Mouse (Mus musculus) layer of hippocampus, postnatal 36 days (tissue): ENCODE results near the gene Pdzd7. TPM values are rescaled to one million over a fixed set of nuclear protein-coding genes. Genes with fewer than 3 reads are reported as not detected.

Experiments
- DNase-seq, 2 experiments: peaks; one replicate each; pipeline ENCODE4 v3.0.0; 2022
- total RNA-seq, 2 experiments: library from RNA; stranded (reverse); gene quantifications; 2 replicates each; pipeline ENCODE4 v1.2.3; 2021

The Pdzd7 gene
- total RNA-seq, 2 experiments from 2014 or later: 2.2 to 3.4 TPM

- no peak for DNase-seq
Measured at GRCm38 (mm10) chr19:44983366-44983765, 62.2 kb downstream of the Pdzd7 start.

- DNase-seq: no peak
Measured at GRCm38 (mm10) chr19:44982477-44983115, 62.9 kb downstream of the Pdzd7 start.

GRCm38 (mm10) chr19:44980787-44981186, 64.7 kb downstream of the Pdzd7 start:
- DNase-seq: no peak

GRCm38 (mm10) chr19:44977148-44977547, 68.4 kb downstream of the Pdzd7 start:
- no peak for DNase-seq

Other genes starting within 250 kb of the Pdzd7 start
- gene Slf2, start 114.6 kb downstream of the Pdzd7 start, total RNA-seq: 10 to 100 TPM; 39.5 to 46.2 TPM
- gene Sema4g, start 56.6 kb downstream of the Pdzd7 start, total RNA-seq: 10 to 100 TPM; 23.2 to 23.5 TPM
- 10 to 100 TPM; 15.8 to 16.5 TPM for gene Twnk, start 40.1 kb downstream of the Pdzd7 start, total RNA-seq
- gene Mrpl43, start 39.3 kb downstream of the Pdzd7 start, total RNA-seq: 10 to 100 TPM; 37.6 to 41.8 TPM
- gene Lzts2, start 31.3 kb downstream of the Pdzd7 start, total RNA-seq: 10 to 100 TPM; 25.6 to 30.8 TPM
- gene Sfxn3, start 1.8 kb upstream of the Pdzd7 start, total RNA-seq: 10 to 100 TPM; 82.4 to 91.5 TPM
- 1 to 10 TPM; 1.2 to 1.6 TPM for gene Kazald1, start 29.5 kb upstream of the Pdzd7 start, total RNA-seq
- not detected for gene Tlx1, start 105.0 kb upstream of the Pdzd7 start, total RNA-seq
- gene Lbx1, start 190.1 kb upstream of the Pdzd7 start, total RNA-seq: not detected